Mouse (Mus musculus) neutrophil, adult 5-6 weeks (primary cell): ENCODE measurements around the gene Ifit3. TPM values are rescaled to one million over a fixed set of nuclear protein-coding genes. Genes with fewer than 3 reads are reported as not detected.
"Not testable (repeated sequence)": the region's sequence is repeated elsewhere in the genome, so short reads cannot be mapped to it uniquely, and the experiment has no call there.

Source experiments
- ATAC-seq: fragments of 151-379, 151-347 bp; 2 replicates; pipeline ENCODE4 v1.8.0; 2017; ENCODE audit warnings: mild to moderate bottlenecking, moderate TSS enrichment; ENCODE audit not compliant: insufficient number of reproducible peaks, poor library complexity, low FRiP score, severe bottlenecking; ENCODE audit errors: extremely low read depth
- total RNA-seq: library from RNA; stranded (forward); fragments of 200-1000 nt; gene quantifications from 2 replicates; pipeline ENCODE4 v1.2.3, GENCODE M21; 2017

Ifit3 gene
- total RNA-seq, 1 experiment from 2014 or later: 104 TPM

GRCm38 (mm10) chr19:34585740-34586458, 2.6 kb downstream of the Ifit3 start:
- ATAC-seq: not testable (repeated sequence)

GRCm38 (mm10) chr19:34587898-34588692, 4.8 kb downstream of the Ifit3 start:
- ATAC-seq: not testable (repeated sequence)

- ATAC-seq: no peak
These were observed 5.6 kb downstream of the Ifit3 start for GRCm38 (mm10) chr19:34588959-34589358.

GRCm38 (mm10) chr19:34593456-34593855, 10.1 kb downstream of the Ifit3 start:
- ATAC-seq: peak; percentile 48

GRCm38 (mm10) chr19:34594523-34594922, 11.2 kb downstream of the Ifit3 start:
- ATAC-seq: not testable (repeated sequence)

- no peak for ATAC-seq
These were observed 13.5 kb downstream of the Ifit3 start for GRCm38 (mm10) chr19:34596811-34597210.

- no peak for ATAC-seq
These were observed 15.0 kb downstream of the Ifit3 start for GRCm38 (mm10) chr19:34598341-34598740.

- peak; percentile 82 for ATAC-seq
These were observed 15.9 kb downstream of the Ifit3 start for GRCm38 (mm10) chr19:34599250-34599649.

- peak; percentile 66 for ATAC-seq
These were observed 18.6 kb downstream of the Ifit3 start, which contains the start of gene Ifit1bl1 for GRCm38 (mm10) chr19:34601888-34602287. Ifit1bl1 (minus strand) TSS chr19:34601956.

GRCm38 (mm10) chr19:34605472-34605871, 22.1 kb downstream of the Ifit3 start:
- no peak for ATAC-seq

GRCm38 (mm10) chr19:34607237-34608051, 24.1 kb downstream of the Ifit3 start, which contains the start of gene Ifit3b:
Ifit3b (plus strand) TSS chr19:34607970.
- ATAC-seq: peak; percentile 73

GRCm38 (mm10) chr19:34610118-34610517, 26.8 kb downstream of the Ifit3 start:
- not testable (repeated sequence) for ATAC-seq

- ATAC-seq: not testable (repeated sequence)
These were observed 29.1 kb downstream of the Ifit3 start for GRCm38 (mm10) chr19:34612243-34613001.

- ATAC-seq: no peak
These were observed 37.5 kb downstream of the Ifit3 start for GRCm38 (mm10) chr19:34620871-34621270.

- ATAC-seq: no peak
These were observed 40.5 kb downstream of the Ifit3 start for GRCm38 (mm10) chr19:34623781-34624180.

GRCm38 (mm10) chr19:34624663-34625062, 41.3 kb downstream of the Ifit3 start:
- ATAC-seq: no peak

GRCm38 (mm10) chr19:34627496-34627895, 44.2 kb downstream of the Ifit3 start:
- no peak for ATAC-seq

- ATAC-seq: no peak
These were observed 48.2 kb downstream of the Ifit3 start for GRCm38 (mm10) chr19:34631487-34631886.
